Comparison of ENCODE assay signal across 8 mouse cellular contexts in the genomic region with DNA sequence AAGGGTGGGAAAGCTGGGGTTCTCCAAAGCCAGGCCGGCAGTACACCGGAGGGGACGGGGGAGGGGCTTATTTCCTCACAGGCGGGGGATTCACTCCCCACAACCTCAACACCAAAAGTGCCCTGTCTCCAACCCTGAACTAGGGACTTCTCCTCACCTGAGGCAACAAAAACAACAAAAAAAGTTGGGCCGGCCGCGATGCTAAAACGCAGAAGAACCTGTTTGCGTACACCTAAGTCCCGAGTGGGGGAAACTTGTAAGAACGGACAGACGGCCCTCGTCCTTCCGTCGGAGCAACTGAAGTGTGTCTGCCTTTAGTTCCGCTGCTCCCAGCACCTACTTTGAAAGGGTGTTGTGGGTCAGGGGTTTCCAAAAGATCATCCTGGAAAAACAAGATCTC. TPM values are rescaled to one million over a fixed set of nuclear protein-coding genes. Genes with fewer than 3 reads are reported as not detected.
DNase-seq lines count a peak whose midpoint lies in the region; ATAC-seq and TF ChIP-seq lines count a peak whose summit lies in the region.

No protein-coding gene starts in this region.

- peak; percentile 44 for DNase-seq in c-Kit-negative CD71-positive TER-119-positive erythroid progenitor cells, embryonic 14.5 days (ENCODE audit: low read depth, low spot score)
- peak; percentile 54 for DNase-seq in forebrain, embryonic 10.5 days (ENCODE audit: extremely low spot score, low spot score)
- peak; percentile 62 to 72 for DNase-seq in heart, postnatal 10 days
- peak; percentile 35 for DNase-seq in layer of hippocampus, adult 11-12 months (ENCODE audit: low spot score)
- DNase-seq in lung, embryonic 14.5 days, result peak; percentile 68
- DNase-seq in thymus, adult 18-20 months, result peak; percentile 14 to 32

- no peaks in the 10 kb centered on the region for H3K4me1 ChIP-seq in ES-Bruce4 (ENCODE audit: control insufficient read depth, insufficient read depth, low read length)
- H3K4me1 ChIP-seq in forebrain, embryonic 10.5 days, result peaks cover 27% of the 10 kb centered on the region
- no peaks in the 10 kb centered on the region for H3K4me1 ChIP-seq in lung, embryonic 14.5 days (ENCODE audit: insufficient read depth)

- peak overlapping the region; percentile 87 for H3K4me3 ChIP-seq in ES-Bruce4 (ENCODE audit: low read depth, low read length)
- peak overlapping the region; percentile 60 for H3K4me3 ChIP-seq in forebrain, embryonic 10.5 days
- H3K4me3 ChIP-seq in lung, embryonic 14.5 days (ENCODE audit: low read depth, low read length), result peak overlapping the region; percentile 51

- H3K4me2 ChIP-seq in lung, embryonic 14.5 days, result peak overlapping the region; percentile 66

- H3K27me3 ChIP-seq in ES-Bruce4 (ENCODE audit: control insufficient read depth, insufficient read depth, low read length, poor library complexity, severe bottlenecking), result no peaks in the 10 kb centered on the region
- H3K27me3 ChIP-seq in forebrain, embryonic 10.5 days (ENCODE audit: poor library complexity, severe bottlenecking), result no peaks in the 10 kb centered on the region
- H3K27me3 ChIP-seq in lung, embryonic 14.5 days (ENCODE audit: insufficient read depth, low read length), result no peaks in the 10 kb centered on the region

- H3K9me3 ChIP-seq in ES-Bruce4 (replicated peaks; ENCODE audit: control insufficient read depth, insufficient read depth, low read length, poor library complexity, severe bottlenecking), result no peaks in the 10 kb centered on the region
- H3K9me3 ChIP-seq in forebrain, embryonic 10.5 days, result no peaks in the 10 kb centered on the region
- H3K9me3 ChIP-seq in lung, embryonic 14.5 days (ENCODE audit: low read depth, low read length), result no peaks in the 10 kb centered on the region

- H3K9ac ChIP-seq in ES-Bruce4 (ENCODE audit: low read depth, poor library complexity, severe bottlenecking), result peak overlapping the region; percentile 78
- H3K9ac ChIP-seq in lung, embryonic 14.5 days, result peak overlapping the region; percentile 75

- intact Hi-C loops in heart, postnatal 10 days (cut with DNase I), result no loop called here

- peak; percentile 22; the same call in 1 of the 2 replicates for ATAC-seq in lung, embryonic 14.5 days (ENCODE audit: insufficient read depth)
- ATAC-seq in neutrophil, adult 5-6 weeks (ENCODE audit: extremely low read depth, insufficient number of reproducible peaks, low FRiP score, poor library complexity, severe bottlenecking), result peak; percentile 26; the same call in 1 of the 2 replicates

- peak; percentile 17 for TF ChIP-seq POLR2A in ES-Bruce4 (IDR thresholded peaks at IDR 0.05; ENCODE audit: insufficient read depth, low read length)

- no peaks in the 10 kb centered on the region for H3K36me3 ChIP-seq in ES-Bruce4 (ENCODE audit: control insufficient read depth, insufficient read depth, low read length, poor library complexity, severe bottlenecking)
- H3K36me3 ChIP-seq in forebrain, embryonic 10.5 days (replicated peaks), result no peaks in the 10 kb centered on the region
- no peaks in the 10 kb centered on the region for H3K36me3 ChIP-seq in lung, embryonic 14.5 days (ENCODE audit: insufficient read depth)

- TF ChIP-seq EP300 in ES-Bruce4 (IDR thresholded peaks at IDR 0.05; ENCODE audit: insufficient read depth, low read depth, low read length), result no peak

- no peak for TF ChIP-seq CTCF in ES-Bruce4 (IDR thresholded peaks at IDR 0.05; ENCODE audit: low read depth, low read length)
- no peak for TF ChIP-seq CTCF in lung, embryonic 14.5 days (IDR thresholded peaks at IDR 0.05; ENCODE audit: low read depth)

- H3K27ac ChIP-seq in ES-Bruce4 (ENCODE audit: insufficient read depth, low read length), result peak overlapping the region; percentile 37
- peak overlapping the region; percentile 87 for H3K27ac ChIP-seq in forebrain, embryonic 10.5 days
- H3K27ac ChIP-seq in lung, embryonic 14.5 days (ENCODE audit: low read depth), result no peak overlapping the region; the same call in 1 of the 2 replicates

- WGBS in forebrain, embryonic 10.5 days, result 2% methylated on average over 16 of the region's 16 CpGs
- WGBS in lung, embryonic 14.5 days, result under 1% methylated on average over 16 of the region's 16 CpGs

RNA-seq across cellular contexts. Expression of a gene that starts 2.5 kb away (rescaled TPM):
- 46.6 and 49.9 TPM in 2 replicates for polyA plus RNA-seq in ES-Bruce4 (2011; ENCODE audit: insufficient read depth, insufficient read length, low read depth, missing spikeins)
- 34.4 and 36.8 TPM in 2 replicates for polyA plus RNA-seq in forebrain, embryonic 10.5 days (2016; fragmentation: Nextera tagmentation; extraction: Ambion mirVana)
- total RNA-seq in heart, postnatal 10 days (2021), result 1 to 10 TPM; 2.7 to 2.8 TPM
- polyA plus RNA-seq in lung, embryonic 14.5 days (2014; fragmentation: Nextera tagmentation; extraction: Ambion mirVana), result 25.9 and 28.7 TPM in 2 replicates
- total RNA-seq in neutrophil, adult 5-6 weeks (2017), result 2.7 and 3.4 TPM in 2 replicates

RNA-seq across cellular contexts. Expression of a gene that starts 2.5 kb away (rescaled TPM):
- polyA plus RNA-seq in ES-Bruce4 (2011; ENCODE audit: insufficient read depth, insufficient read length, low read depth, missing spikeins), result 10.1 and 11.0 TPM in 2 replicates
- 9.2 and 9.5 TPM in 2 replicates for polyA plus RNA-seq in forebrain, embryonic 10.5 days (2016; fragmentation: Nextera tagmentation; extraction: Ambion mirVana)
- total RNA-seq in heart, postnatal 10 days (2021), result 10 to 100 TPM; 12.4 to 13.0 TPM
- polyA plus RNA-seq in lung, embryonic 14.5 days (2014; fragmentation: Nextera tagmentation; extraction: Ambion mirVana), result 15.2 and 15.4 TPM in 2 replicates
- 1.5 and 2.6 TPM in 2 replicates for total RNA-seq in neutrophil, adult 5-6 weeks (2017)
